Mouse (Mus musculus): ENCODE results near the gene Fmnl1. TPM values are rescaled to one million over a fixed set of nuclear protein-coding genes. Genes with fewer than 3 reads are reported as not detected.

The Fmnl1 gene
- polyA plus RNA-seq, 1 experiment from 2014 or later = 0.69 TPM

DNA sequence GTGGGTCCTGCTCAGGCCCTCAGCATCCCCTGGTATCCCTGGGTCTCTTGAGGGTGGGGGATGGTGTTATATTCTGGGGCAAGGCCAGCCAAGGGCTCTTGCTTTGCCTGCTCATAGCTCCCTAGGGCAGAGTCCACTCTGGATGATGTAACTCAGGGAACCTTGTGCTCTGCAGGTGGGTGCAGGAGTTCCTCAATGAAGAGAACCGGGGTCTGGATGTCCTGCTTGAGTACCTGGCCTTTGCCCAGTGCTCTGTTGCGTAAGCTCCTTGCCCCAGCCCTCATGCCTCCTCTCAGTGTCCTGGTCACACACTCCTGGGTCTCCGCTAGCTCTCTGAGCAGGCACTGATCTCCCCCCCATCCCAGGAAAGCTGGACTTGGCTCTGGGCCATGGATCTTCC, 11.0 kb downstream of the Fmnl1 start:
- no peaks in the 10 kb centered on the region for H3K4me1 ChIP-seq (ENCODE audit: control insufficient read depth, insufficient read depth, low read length)
- H3K4me3 ChIP-seq (ENCODE audit: low read depth, low read length) = no peak overlapping the region
- 94% methylated on average over 3 of the region's 3 CpGs for WGBS
- ATAC-seq (ENCODE audit: insufficient number of reproducible peaks, low FRiP score, low TSS enrichment, low read depth) (no peak), DNase-seq (ENCODE audit: low spot score) (no peak)
- H3K9me3 ChIP-seq (ENCODE audit: control insufficient read depth, low read length) = no peaks in the 10 kb centered on the region
- no peaks in the 10 kb centered on the region for H3K36me3 ChIP-seq (ENCODE audit: control insufficient read depth, insufficient read depth, low read length)
- no peak overlapping the region for H3K27ac ChIP-seq (replicated peaks; ENCODE audit: low read depth, low read length)
- no peak overlapping the region for H3K9ac ChIP-seq (ENCODE audit: low read length)
- no peak overlapping the region for H3K4me2 ChIP-seq (ENCODE audit: low read depth, severe bottlenecking)
- H3K27me3 ChIP-seq (ENCODE audit: control insufficient read depth, insufficient read depth, low read length) = no peaks in the 10 kb centered on the region

DNA sequence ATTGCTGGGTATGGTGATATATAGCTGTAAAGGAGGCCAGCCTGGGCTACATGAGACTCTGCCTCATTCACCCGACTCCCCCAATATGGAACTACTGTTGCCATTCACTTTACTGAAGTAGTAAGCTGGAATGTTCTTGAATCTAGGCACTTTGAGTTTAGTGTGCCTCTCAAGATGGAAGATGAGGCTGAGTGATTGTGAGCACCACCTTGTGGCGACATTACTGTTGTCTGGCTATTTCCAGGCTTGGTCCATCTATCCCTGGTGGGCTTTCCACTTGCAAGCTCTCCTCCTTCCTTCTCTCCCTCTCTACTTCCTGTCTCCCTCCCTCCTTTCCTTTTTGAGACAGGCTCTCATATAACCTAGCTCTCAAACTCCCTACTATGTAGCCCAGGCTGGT, 14.0 kb downstream of the Fmnl1 start:
- H3K27me3 ChIP-seq (ENCODE audit: control insufficient read depth, insufficient read depth, low read length) = 0 out of 2 replicates have a peak, but pooled peaks cover 5% of the 10 kb centered on the region
- DNase-seq (ENCODE audit: low spot score) = peak; percentile 57

GRCm38 (mm10) chr11:103192230-103192955, 21.5 kb downstream of the Fmnl1 start:
- Histone ChIP-seq H3K9me3 (ENCODE audit: control insufficient read depth, low read length) (no peaks in the 10 kb centered on the region), H3K4me1 (ENCODE audit: control insufficient read depth, insufficient read depth, low read length) (no peaks in the 10 kb centered on the region), H3K27ac (replicated peaks; ENCODE audit: low read depth, low read length) (no peak overlapping the region), H3K9ac (ENCODE audit: low read length) (no peak overlapping the region), H3K4me2 (ENCODE audit: low read depth, severe bottlenecking) (peak overlapping the region; percentile 36; the same call in 1 of the 2 replicates), H3K27me3 (ENCODE audit: control insufficient read depth, insufficient read depth, low read length) (peaks cover 74% of the 10 kb centered on the region), H3K4me3 (ENCODE audit: low read depth, low read length) (peak overlapping the region; percentile 20), H3K36me3 (ENCODE audit: control insufficient read depth, insufficient read depth, low read length) (no peaks in the 10 kb centered on the region)
- DNase-seq (ENCODE audit: low spot score) (no peak), ATAC-seq (ENCODE audit: insufficient number of reproducible peaks, low FRiP score, low TSS enrichment, low read depth) (no peak)
- 14% methylated on average over 28 of the region's 28 CpGs for WGBS

More for the DNA sequence above, 14.0 kb downstream of the Fmnl1 start:
- no peak overlapping the region for H3K4me3 ChIP-seq (ENCODE audit: low read depth, low read length)
- WGBS = 37% methylated on average over 2 of the region's 2 CpGs
- no peak overlapping the region for H3K27ac ChIP-seq (replicated peaks; ENCODE audit: low read depth, low read length)
- no peak overlapping the region for H3K4me2 ChIP-seq (ENCODE audit: low read depth, severe bottlenecking)
- no peak for ATAC-seq (ENCODE audit: insufficient number of reproducible peaks, low FRiP score, low TSS enrichment, low read depth)
- no peaks in the 10 kb centered on the region for H3K9me3 ChIP-seq (ENCODE audit: control insufficient read depth, low read length)
- H3K4me1 ChIP-seq (ENCODE audit: control insufficient read depth, insufficient read depth, low read length) = no peaks in the 10 kb centered on the region
- H3K9ac ChIP-seq (ENCODE audit: low read length) = no peak overlapping the region
- H3K36me3 ChIP-seq (ENCODE audit: control insufficient read depth, insufficient read depth, low read length) = no peaks in the 10 kb centered on the region

GRCm38 (mm10) chr11:103192956-103193824, 22.3 kb downstream of the Fmnl1 start:
- DNase-seq (ENCODE audit: low spot score) = peak; percentile 54
- no peaks in the 10 kb centered on the region for H3K9me3 ChIP-seq (ENCODE audit: control insufficient read depth, low read length)

GRCm38 (mm10) chr11:103193825-103194168, 22.9 kb downstream of the Fmnl1 start:
- H3K36me3 ChIP-seq (ENCODE audit: control insufficient read depth, insufficient read depth, low read length) = no peaks in the 10 kb centered on the region
- WGBS = 34% methylated on average over 9 of the region's 9 CpGs
- no peak overlapping the region for H3K4me2 ChIP-seq (ENCODE audit: low read depth, severe bottlenecking)
- peaks cover 1% of the 10 kb centered on the region; the same call in 1 of the 2 replicates for H3K4me1 ChIP-seq (ENCODE audit: control insufficient read depth, insufficient read depth, low read length)
- no peaks in the 10 kb centered on the region for H3K9me3 ChIP-seq (ENCODE audit: control insufficient read depth, low read length)
- no peak for DNase-seq (ENCODE audit: low spot score)
- ATAC-seq (ENCODE audit: insufficient number of reproducible peaks, low FRiP score, low TSS enrichment, low read depth) = no peak
- no peak overlapping the region for H3K9ac ChIP-seq (ENCODE audit: low read length)
- no peak overlapping the region for H3K27ac ChIP-seq (replicated peaks; ENCODE audit: low read depth, low read length)
- no peak overlapping the region for H3K4me3 ChIP-seq (ENCODE audit: low read depth, low read length)
- H3K27me3 ChIP-seq (ENCODE audit: control insufficient read depth, insufficient read depth, low read length) = peaks cover 88% of the 10 kb centered on the region

More at GRCm38 (mm10) chr11:103192956-103193824, 22.3 kb downstream of the Fmnl1 start:
- H3K27ac ChIP-seq (replicated peaks; ENCODE audit: low read depth, low read length) = no peak overlapping the region
- H3K4me1 ChIP-seq (ENCODE audit: control insufficient read depth, insufficient read depth, low read length) = no peaks in the 10 kb centered on the region
- H3K36me3 ChIP-seq (ENCODE audit: control insufficient read depth, insufficient read depth, low read length) = no peaks in the 10 kb centered on the region
- no peak for ATAC-seq (ENCODE audit: insufficient number of reproducible peaks, low FRiP score, low TSS enrichment, low read depth)
- peak overlapping the region; percentile 20 for H3K4me3 ChIP-seq (ENCODE audit: low read depth, low read length)
- no peak overlapping the region for H3K9ac ChIP-seq (ENCODE audit: low read length)
- WGBS = 4% methylated on average over 43 of the region's 44 CpGs
- H3K4me2 ChIP-seq (ENCODE audit: low read depth, severe bottlenecking) = peak overlapping the region; percentile 36; the same call in 1 of the 2 replicates
- H3K27me3 ChIP-seq (ENCODE audit: control insufficient read depth, insufficient read depth, low read length) = peaks cover 82% of the 10 kb centered on the region

- ATAC-seq (ENCODE audit: insufficient number of reproducible peaks, low FRiP score, low TSS enrichment, low read depth) (no peak), DNase-seq (ENCODE audit: low spot score) (no peak)
- Histone ChIP-seq H3K9me3 (ENCODE audit: control insufficient read depth, low read length) (no peaks in the 10 kb centered on the region), H3K4me3 (ENCODE audit: low read depth, low read length) (no peak overlapping the region), H3K4me2 (ENCODE audit: low read depth, severe bottlenecking) (no peak overlapping the region), H3K4me1 (ENCODE audit: control insufficient read depth, insufficient read depth, low read length) (peaks cover 3% of the 10 kb centered on the region; the same call in 1 of the 2 replicates), H3K27ac (replicated peaks; ENCODE audit: low read depth, low read length) (no peak overlapping the region), H3K27me3 (ENCODE audit: control insufficient read depth, insufficient read depth, low read length) (peaks cover 97% of the 10 kb centered on the region), H3K9ac (ENCODE audit: low read length) (no peak overlapping the region), H3K36me3 (ENCODE audit: control insufficient read depth, insufficient read depth, low read length) (no peaks in the 10 kb centered on the region)
- WGBS = 90% methylated on average over 18 of the region's 18 CpGs
Observed at GRCm38 (mm10) chr11:103195236-103195635, 24.3 kb downstream of the Fmnl1 start.

GRCm38 (mm10) chr11:103195656-103196055, 24.7 kb downstream of the Fmnl1 start:
- H3K4me3 ChIP-seq (ENCODE audit: low read depth, low read length) = no peak overlapping the region
- H3K27me3 ChIP-seq (ENCODE audit: control insufficient read depth, insufficient read depth, low read length) = peaks cover 97% of the 10 kb centered on the region
- H3K27ac ChIP-seq (replicated peaks; ENCODE audit: low read depth, low read length) = no peak overlapping the region
- DNase-seq (ENCODE audit: low spot score) (no peak), ATAC-seq (ENCODE audit: insufficient number of reproducible peaks, low FRiP score, low TSS enrichment, low read depth) (no peak)
- H3K4me2 ChIP-seq (ENCODE audit: low read depth, severe bottlenecking) = no peak overlapping the region
- H3K9ac ChIP-seq (ENCODE audit: low read length) = no peak overlapping the region
- WGBS = 81% methylated on average over 5 of the region's 5 CpGs
- peaks cover 3% of the 10 kb centered on the region; the same call in 1 of the 2 replicates for H3K4me1 ChIP-seq (ENCODE audit: control insufficient read depth, insufficient read depth, low read length)
- H3K9me3 ChIP-seq (ENCODE audit: control insufficient read depth, low read length) = no peaks in the 10 kb centered on the region
- H3K36me3 ChIP-seq (ENCODE audit: control insufficient read depth, insufficient read depth, low read length) = no peaks in the 10 kb centered on the region

DNA sequence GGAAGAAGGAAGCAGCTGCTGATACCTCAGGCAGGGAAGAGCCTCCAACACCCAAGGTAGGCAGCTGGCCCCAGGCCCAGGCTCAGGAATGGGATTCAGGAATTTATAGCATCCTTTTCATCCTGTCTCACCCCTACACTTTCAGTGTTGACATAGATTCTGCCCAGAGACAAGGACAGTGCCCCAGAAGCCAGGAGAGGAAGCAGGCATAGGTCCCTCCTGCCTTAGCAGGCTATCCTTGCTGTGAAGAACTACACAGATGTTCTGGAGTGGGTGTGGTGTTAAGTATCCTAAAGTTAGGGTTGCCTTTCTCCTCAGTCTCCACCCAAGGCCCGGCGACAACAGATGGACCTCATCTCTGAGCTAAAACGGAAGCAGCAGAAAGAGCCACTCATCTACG, 26.4 kb downstream of the Fmnl1 start:
- WGBS = 75% methylated on average over 4 of the region's 4 CpGs

More for the DNA sequence above, 26.4 kb downstream of the Fmnl1 start:
- H3K9me3 ChIP-seq (ENCODE audit: control insufficient read depth, low read length) = no peaks in the 10 kb centered on the region
- DNase-seq (ENCODE audit: low spot score) (no peak), ATAC-seq (ENCODE audit: insufficient number of reproducible peaks, low FRiP score, low TSS enrichment, low read depth) (no peak)
- no peak overlapping the region for H3K9ac ChIP-seq (ENCODE audit: low read length)
- H3K4me2 ChIP-seq (ENCODE audit: low read depth, severe bottlenecking) = no peak overlapping the region
- H3K27ac ChIP-seq (replicated peaks; ENCODE audit: low read depth, low read length) = no peak overlapping the region
- peaks cover 3% of the 10 kb centered on the region; the same call in 1 of the 2 replicates for H3K4me1 ChIP-seq (ENCODE audit: control insufficient read depth, insufficient read depth, low read length)
- H3K27me3 ChIP-seq (ENCODE audit: control insufficient read depth, insufficient read depth, low read length) = peaks cover 92% of the 10 kb centered on the region
- H3K4me3 ChIP-seq (ENCODE audit: low read depth, low read length) = no peak overlapping the region
- H3K36me3 ChIP-seq (ENCODE audit: control insufficient read depth, insufficient read depth, low read length) = no peaks in the 10 kb centered on the region
